Mouse (Mus musculus): ENCODE data around the gene 1700019N19Rik.

The 1700019N19Rik gene

DNA sequence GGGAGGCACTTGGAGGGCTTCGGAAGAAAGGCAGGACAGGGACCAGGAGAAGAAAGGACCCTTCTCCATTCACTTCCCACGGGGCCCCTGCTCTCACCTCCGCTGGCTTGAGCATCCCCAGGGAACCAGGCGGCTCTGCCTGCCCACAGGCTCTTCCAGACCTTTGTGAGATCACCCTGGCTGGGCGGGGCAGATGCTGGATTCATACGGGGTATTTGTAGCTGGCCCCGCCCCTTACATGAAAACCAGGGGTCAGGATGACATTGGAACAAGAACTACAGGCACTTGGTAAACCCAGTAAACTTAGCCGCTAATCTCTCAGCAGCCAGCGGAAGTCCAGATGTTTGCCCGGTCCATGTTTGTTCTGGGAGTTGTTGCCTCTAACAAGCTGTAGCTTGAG is at the start of gene 1700019N19Rik:
TSS of gene 1700019N19Rik (minus strand) at position 178 of the 400 bp plus-strand sequence.
- DNase-seq (ENCODE audit: low read depth, low spot score), result no peak

DNA sequence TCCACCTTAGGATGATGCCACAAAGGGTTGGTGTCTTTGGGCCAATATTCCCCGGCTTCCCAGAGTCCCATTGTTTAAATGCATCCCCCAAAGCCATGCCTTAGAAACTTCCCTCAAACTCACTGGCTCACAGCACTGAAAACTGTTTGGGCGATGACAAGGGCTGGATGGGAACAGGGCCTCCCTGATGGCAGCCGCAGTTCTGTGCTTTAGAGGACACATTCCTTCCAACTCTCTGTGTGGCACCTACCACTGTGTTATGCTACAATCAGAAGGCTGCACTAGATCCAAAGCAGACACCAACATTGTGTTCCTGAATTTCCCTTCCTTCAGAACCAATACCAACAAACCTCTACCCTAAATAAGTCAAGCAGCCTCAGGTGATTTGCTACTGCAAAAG is 49.3 kb upstream of the 1700019N19Rik start:
- DNase-seq (ENCODE audit: low read depth, low spot score), result no peak

DNA sequence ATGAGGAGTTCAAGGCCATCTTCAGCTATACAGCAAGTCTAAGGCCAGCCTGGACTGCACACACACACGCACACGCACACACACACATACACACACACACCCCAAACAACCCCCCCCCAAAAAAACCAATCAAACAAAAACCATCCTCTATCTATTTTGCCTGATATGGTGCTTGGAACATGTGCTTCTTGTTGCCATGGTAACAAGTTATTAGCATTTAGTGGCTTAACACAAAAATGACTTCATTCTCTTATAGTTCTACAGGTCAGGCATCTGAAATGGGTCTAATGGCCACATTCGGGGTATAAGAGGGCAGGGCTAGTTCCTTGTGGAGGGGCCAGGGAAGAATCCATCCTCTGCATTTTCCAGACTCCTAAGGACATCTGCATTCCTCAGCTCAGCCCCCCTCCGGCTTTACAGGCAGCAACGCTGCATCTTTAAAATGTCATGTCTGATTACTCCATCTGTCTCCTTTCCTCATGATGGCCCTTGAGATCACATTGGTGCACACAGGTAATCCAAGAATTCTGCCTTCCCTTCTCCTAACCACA is 46.5 kb upstream of the 1700019N19Rik start:
- no peak for DNase-seq (ENCODE audit: low read depth, low spot score)

DNA sequence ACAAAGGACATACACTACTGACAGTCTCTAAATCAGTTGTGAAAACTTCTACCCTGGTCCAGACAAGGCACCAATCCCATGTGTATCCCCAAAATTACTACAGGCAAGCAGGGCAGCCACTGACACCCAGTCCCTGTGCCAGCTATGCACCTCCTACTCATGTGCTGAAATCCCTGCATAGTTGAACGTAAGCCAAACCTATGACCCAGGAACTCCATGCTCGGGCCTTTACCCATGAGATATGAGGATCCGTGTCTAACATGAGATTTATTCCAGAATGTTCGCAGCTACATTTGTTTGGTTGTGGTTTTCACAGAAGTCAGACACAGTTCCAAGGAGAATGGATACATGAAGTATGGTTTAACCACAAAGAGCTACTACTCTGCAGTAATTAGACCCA is 45.5 kb upstream of the 1700019N19Rik start:
- no peak for DNase-seq (ENCODE audit: low read depth, low spot score)

DNA sequence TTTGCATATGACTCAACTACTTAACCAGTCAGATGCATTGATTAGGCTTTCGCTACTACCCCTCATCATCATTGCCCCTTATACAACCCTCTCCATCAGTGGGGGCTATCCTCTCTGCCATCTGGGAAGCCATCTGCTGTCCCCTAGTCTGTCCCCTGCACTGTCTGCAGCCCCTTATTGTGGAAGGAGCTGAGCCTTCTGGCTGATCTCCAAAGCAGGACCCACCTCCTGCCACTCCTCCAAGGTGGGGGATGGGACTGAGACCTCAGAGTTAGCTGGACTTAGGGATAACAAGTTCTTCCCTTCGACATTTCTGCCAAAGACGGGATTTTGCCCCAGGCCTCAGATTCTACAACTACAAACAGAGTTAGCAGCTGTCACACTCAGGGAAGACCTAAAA is 45.1 kb upstream of the 1700019N19Rik start:
- no peak for DNase-seq (ENCODE audit: low read depth, low spot score)

DNA sequence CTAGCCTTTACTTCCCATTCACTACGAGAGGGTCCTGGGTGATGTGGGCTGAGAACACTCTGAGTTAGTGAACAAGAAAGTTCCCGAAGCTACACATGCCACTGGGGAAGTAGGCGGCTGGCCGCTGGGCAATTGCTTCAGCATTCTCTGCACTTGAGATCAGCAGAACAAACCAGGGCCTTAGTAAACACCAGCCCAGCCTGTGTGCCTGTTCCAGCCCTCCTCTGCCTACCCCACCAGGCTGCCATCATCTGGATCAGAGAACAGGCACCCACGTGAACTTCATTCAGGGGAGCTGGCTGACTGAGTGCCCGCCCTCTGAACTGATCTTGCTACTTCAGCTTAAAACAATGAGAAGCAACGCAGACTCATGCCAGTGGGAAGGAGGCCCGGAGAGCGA is 44.4 kb upstream of the 1700019N19Rik start:
- DNase-seq (ENCODE audit: low read depth, low spot score), result no peak

DNA sequence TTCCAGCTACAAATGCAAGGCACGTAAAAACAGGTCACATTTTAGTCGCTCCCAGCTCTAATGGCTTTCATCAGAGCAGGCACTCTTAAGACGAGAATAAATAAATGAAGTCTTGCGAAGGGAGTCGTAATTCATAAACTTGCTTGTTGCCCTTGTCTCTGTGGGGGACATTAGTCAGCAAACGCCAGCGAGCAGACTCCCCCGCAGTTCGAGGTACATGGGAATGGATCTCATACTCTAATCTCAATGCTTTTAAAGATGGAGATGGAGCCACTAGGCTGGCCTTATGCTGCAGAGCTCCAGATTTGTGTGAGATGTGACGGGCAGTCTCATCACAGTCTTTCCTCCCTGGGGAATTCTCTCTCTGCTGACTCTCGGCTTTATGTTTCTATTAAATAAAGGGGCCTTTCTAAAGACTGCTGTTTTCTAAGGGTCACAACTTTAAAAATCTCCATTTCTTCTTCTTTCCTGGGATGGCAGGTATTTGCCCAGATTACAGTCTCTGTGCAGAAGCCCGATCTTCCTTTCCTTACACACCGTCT is 39.4 kb upstream of the 1700019N19Rik start:
- DNase-seq (ENCODE audit: low read depth, low spot score), result no peak

DNA sequence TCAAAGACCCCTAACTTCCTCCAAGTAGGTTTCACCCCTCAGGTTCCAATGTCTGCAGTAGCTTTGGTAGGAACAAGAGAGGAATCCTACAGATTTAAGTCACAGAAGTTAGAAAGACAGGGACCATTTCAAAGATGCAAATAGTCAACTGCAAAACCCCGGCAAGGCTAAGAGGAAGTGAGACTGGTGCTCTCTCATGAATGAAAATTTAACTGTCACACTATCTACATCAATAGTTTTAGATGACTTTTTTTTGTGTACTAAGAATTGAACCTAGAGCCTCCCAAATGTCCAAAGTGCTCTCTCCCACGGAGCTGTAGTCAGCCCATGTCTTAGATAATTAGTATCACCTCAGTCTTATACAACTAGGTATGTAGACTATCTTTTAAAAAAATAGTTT is 38.7 kb upstream of the 1700019N19Rik start:
- DNase-seq (ENCODE audit: low read depth, low spot score), result peak; percentile 66

DNA sequence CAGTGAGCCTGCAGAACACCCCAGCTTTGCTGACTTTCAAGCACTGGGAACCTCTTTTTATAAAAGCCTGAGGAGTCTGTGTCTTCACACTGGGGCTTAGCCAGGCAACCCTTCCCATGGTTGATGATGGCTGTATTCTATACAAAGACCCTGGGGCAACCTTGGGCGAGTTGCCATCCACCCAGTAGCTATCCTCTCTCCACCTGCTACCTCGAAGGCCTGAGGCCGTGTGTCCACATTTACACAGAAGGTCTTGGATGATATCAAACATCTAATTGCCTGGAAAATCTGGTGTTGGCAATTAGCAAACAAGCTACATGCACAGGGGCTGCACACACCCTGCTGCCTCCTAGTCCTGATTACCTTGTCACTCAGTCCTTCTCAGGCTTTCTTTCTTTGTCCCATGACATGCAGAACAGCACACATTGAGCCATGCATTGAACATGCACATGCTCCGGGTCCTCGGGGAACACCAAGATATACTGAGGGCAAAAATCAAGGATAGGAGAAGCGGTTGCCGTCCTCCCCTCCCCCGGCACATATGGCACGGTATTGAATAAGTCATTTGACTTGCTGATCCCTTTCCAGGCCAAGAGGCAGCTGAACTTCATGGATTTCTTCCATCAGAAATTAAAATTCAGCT is 37.1 kb upstream of the 1700019N19Rik start:
- DNase-seq (ENCODE audit: low read depth, low spot score), result no peak

DNA sequence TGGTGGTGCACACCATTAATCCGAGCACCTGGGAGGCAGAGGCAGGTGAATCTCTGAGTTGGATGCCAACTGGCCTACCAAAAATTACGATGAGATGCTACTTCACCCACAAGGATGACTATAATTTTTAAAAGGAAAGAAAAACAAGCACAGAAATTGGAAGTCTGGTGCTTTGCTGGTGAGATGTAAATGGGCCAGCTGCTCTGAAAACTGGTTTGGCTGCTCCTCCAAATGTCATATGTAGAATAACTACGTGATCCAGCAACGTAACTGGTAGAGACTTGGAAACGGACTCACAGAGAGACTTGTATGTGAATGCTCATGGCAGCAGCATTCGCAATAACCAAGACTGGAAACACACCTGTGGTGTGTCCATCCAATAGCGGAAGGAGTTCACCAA is 35.9 kb upstream of the 1700019N19Rik start:
- no peak for DNase-seq (ENCODE audit: low read depth, low spot score)

DNA sequence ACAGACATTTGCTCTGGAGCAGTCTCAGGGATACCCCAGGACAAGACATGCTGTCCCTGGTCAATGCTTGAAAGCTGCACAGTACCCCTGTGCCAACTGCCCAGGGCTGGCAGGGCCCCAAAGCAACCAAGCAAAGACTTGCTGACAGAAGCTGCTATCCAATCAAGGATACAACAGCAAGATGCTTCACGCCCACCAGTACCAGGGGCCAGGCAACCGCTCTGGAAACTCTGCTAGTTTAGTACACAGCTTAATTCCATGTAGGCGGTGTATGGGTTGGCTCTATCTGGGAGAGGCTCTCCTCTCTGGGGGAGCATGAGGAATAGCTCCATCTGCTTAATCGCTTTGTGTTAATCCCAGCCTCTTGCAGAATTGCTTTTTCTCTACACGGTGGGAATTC is 35.3 kb upstream of the 1700019N19Rik start:
- no peak for DNase-seq (ENCODE audit: low read depth, low spot score)

DNA sequence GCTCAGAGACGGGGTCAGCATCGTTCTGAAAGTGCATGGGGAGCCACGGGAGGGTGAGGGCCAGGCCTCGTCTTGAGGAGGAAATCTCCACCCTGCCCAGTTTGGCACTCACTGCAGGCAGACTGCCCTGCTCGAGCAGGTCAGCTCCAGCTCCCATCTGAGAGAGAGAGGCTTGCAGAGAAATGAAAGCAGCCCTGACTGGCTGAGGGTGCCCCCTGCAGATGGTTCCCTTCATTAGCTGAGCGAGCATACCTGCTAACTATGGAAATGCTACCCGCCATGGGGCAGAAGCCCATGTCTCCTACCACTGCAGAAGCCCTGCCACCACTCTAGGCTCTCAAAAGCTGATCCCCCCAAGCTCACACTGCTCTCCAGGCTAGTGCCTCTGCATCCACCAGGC is 33.4 kb upstream of the 1700019N19Rik start:
- DNase-seq (ENCODE audit: low read depth, low spot score), result peak; percentile 17

DNA sequence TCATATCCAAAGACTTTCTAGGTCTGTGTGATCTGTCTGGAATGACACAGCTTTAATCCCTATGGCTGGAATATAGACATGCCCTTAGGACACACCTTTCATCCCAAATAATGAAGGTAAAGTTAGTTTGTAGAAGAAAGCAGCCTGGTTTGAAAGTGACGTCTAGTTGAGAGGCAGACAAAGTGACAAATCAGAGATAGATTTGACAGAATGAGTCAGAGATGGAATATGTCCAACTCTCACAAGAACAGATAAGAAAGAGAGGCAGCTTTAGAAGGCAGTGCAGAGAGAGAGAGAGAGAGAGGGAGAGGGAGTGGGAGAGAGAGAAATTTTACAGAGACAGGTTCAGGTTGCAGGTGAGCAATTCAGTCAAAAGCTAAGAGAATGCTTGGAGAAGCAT is 30.1 kb upstream of the 1700019N19Rik start:
- DNase-seq (ENCODE audit: low read depth, low spot score), result no peak

DNA sequence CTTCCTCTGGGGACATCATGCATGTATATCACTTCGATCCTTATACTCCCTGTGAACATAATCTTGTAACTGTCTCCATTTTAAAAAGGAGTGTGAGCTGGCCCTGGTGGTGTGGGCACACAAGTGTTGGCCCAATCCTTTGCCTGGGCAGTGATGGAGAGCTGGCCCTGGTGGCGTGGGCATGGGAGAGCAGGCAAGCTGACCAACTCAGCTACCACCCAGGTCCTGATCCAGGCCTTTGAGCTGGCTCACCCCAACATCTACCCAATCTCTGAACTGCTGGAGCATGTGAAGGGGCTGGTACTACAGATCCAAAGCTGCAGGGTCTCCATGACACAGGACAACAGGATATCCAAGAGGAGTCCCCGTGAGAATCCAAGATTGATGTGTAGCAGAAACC is 29.0 kb upstream of the 1700019N19Rik start:
- DNase-seq (ENCODE audit: low read depth, low spot score), result no peak

DNA sequence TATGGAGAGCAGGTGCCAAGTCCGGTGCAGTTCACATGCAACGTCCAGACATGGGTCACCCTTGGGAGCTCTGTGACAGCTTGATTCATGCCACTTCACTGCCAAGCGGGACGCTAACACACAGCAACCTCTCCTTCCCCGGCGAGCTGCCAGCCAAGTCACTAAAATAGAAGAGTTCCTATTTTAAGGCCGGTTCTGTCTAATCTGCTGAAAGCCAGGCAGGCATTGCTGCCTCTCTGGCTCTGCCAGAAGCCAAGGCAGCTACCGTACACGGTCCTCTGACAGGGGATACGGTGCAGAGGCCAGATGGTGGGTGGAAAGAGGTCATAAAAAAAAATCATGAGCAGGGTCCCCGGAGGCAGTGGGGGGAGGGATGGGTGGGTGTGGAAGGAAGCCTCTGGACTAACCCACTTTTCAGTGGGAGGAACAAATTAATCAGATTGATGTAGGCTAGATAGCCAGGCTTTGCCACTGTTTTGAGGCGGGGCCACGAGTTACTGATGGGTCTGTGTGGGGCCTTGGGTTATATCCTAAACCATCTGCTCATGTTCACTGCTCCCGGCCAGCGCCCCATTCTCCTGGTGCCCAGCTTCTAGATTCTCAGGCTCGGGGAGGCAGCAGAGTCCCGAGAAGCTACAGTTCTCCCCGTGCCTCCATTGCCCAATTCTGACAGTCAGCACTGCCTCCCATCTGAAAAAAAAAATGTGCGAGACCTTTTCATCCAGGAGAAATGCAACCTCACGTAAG is 28.4 kb upstream of the 1700019N19Rik start:
- DNase-seq (ENCODE audit: low read depth, low spot score), result no peak

DNA sequence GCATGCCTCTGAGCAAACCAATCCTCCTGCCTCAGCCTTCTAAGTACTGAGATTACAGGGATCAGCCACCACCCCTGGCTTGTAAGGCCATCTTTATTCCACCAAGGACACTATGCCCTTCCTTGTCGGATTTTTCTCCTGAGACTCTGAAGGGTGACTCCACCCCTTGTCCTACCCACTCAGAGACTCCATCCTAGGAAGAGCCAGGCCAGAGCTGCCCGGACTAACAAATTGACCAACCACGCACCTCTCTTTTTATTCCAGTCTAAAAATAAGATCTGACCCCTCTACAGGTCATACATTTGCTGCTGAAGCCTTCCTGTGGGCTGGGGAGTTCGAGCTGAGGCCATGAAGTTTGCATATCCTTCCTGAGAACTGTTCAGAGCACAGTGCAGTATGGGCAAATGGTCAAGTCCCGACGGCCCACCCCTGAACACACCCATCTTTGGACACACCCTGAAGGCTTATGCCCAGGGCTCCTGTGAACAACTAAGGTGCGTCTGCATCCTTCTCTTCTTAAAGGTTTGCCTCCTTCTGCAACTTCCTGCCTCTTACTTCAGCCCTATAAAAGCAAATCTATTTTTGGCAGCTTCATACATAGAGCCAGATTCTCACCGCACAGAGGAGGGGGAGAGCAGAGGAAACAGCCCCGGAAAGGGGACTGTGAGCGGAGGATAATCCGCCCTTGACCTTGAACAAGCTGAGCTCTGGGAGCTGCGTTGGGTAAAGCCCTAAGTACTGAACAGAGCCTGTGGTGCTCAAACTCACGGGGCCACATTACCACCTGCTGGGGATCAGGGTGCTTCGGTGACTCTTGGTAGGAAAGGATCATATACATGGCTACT is 24.5 kb upstream of the 1700019N19Rik start:
- DNase-seq (ENCODE audit: low read depth, low spot score), result no peak

DNA sequence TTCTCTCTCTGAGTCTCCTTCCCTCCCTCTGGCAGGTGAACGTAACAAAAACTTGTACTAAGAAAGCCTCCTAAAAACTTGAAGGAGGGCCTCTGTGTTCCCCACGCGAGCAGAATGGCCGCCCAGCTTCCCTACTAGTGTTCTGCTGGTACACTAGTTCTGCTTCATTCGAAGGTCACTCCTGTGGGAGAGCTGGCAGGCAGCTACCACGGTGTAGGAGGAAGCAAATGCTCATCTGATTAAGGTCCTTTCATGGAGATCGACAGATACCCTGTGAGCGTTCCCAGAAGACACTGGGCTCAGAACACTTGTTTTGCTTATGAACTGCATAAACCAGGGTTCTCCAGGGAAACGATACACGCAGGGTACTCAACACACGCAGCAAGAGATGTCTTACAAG is 23.1 kb upstream of the 1700019N19Rik start:
- no peak for DNase-seq (ENCODE audit: low read depth, low spot score)

DNA sequence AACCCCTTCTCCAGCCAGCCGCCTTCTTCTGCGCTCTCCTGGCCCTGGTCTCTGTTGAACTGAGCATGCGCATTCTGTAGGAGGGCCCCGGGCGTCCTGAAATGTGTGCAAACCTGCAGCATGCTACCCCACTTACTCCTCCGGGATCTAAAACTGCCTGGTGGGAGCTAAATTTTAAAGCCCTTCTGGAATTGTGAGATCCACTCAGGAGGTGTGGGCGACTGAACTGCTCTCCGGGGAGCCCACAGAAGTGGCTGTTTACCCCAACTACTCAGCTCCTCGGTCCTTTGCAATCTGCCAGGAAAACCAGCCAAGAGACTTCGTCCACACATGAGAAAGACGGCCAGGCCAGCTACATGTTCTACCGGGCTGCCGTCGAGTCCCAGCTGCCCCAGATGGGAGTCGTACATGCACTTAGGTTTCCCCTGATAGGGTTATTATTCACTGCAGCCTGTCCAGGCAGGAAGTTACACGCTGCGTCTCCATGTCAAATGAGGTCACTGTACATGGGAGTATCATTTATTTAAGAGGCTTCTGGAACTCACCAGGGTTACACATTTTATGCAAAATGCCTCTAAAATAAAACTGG is 22.3 kb upstream of the 1700019N19Rik start:
- no peak for DNase-seq (ENCODE audit: low read depth, low spot score)

DNA sequence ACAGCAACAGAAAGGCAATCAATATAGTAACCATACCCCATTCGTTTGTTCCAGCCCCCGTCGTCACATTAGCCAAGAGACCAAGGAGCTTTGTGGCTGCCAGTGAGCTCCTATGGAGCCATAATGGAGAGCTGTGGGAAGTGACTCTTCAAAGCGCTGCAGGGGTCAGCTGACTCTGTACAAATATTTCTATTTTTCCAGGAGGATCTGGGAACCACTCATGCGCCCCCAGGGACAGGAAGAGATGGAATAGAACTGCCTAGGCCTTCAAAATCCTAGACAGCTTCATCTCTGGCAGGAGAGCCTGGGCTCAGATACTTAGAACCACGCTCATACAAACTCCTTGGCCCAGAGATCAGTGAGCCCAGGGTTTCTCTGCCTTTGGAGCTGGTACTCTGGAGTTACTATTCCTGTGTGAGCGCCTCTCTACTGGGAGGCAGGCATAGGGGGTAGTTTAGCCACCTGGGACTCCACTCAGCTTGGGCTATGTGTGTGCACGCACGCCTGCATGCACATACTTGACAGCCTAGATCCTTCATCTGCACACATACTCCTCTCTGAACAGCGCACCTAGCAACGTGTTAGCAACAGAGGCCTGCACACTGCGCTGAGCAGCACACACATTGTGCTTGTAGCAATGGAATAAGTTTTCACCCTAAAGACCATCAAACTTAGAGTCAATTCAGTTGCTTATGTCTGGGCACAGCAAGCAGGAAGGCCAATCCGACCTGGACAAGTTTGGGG is 21.1 kb upstream of the 1700019N19Rik start:
- DNase-seq (ENCODE audit: low read depth, low spot score), result no peak

DNA sequence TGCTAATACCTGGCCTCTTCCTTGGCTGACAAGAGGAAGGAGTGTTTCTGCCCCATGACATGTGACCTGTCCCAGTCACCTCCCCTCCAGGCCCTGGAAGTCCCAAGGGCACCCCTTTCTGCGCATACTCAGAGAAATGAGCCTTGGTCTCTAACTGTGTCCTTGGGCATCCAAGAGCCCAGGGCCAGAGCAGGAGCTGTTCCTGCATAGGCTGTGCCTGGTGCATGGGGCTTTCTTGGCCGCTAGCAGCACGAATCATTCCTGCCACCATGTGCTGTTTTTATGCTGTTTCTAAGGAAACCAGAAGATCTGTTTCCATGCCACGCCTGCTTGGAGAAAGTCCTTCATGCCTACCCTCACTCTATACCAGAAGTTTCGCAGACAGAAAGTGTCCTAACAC is 16.3 kb upstream of the 1700019N19Rik start:
- DNase-seq (ENCODE audit: low read depth, low spot score), result no peak

DNA sequence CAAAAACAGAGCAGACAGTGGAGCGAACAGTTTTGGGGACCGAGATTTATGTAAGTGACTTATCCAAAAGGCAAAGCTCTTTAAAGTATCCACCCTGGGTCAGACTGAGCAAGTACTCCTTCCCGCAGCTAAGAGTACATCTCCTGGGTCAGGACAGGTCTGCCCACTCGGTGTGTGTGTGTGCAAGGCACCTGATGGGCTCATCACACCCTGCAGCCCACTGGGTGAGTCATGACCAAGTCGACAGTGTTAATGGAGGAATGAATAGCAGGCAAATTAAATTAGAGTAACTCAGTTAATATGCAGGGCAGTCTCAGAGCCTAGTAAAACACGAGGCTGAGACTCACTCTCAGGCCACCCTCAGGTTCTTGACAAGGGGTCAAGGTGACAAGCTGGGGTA is 14.6 kb upstream of the 1700019N19Rik start:
- DNase-seq (ENCODE audit: low read depth, low spot score), result no peak

All from A20 (cell line).